Mouse (Mus musculus) mouse embryonic stem cell (cell line): ENCODE data around the gene Rrp12.
"Not testable (repeated sequence)": the region's sequence is repeated elsewhere in the genome, so short reads cannot be mapped to it uniquely, and the experiment has no call there.

Source experiments
- in situ Hi-C, 2 experiments: fragments of 300-500 bp; cut with MboI; formaldehyde crosslinking; loops; 1 replicate in 1 of 2; 3 replicates in 1 of 2; pipeline ENCODE4 v1.14.3; 2019 to 2020; ENCODE audit warnings: low sequenced_read_pairs in 2 of 2, low pct_unique_long_range_greater_than_20kb in 1 of 2, mixed read lengths in 1 of 2; ENCODE audit not compliant: unreplicated experiment in 1 of 2

Rrp12 gene

DNA sequence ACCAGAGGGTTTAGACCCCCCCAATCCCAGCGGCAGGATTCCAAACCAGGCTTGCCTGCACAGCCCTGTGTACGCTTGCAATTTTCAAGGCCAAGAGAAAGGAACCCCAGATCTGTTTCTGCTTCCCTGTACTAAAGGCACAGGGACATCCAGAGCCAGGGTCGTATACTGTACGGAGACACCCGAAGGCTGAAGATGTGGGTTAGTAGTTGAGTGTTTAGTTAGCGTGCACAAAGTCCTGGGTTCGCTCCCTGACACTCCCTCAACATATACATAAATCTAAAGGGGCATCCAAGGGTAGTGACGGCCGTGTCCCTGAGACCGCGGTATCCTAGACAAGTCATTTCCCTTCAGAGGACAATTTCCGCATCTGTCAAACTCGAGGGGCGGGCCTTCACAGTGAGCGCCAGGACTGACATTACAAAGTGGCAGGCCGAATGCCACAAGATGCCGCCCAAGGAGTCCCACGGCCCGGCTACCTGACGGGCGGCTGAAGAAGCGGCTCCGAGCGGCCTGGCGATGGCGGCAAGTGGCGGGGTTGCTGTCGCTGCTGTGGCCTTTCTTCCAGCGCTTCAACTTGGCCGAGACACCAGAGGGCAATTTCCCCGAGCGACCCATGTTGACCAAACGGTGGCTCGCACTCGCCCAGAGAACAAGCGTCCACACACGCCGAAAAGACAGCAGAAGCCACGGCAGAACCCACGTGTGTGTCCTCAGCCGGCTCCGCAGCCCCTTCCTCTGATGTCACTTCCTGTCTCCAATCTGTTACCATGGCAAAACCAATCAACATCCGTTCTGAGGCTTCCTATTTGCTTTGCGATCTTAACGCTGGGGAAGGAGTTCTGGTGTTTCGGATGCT lies at the start of gene Rrp12:
TSS of gene Rrp12 (minus strand) at position 714 of the 859 bp plus-strand sequence.
- in situ Hi-C loops, result no loop called here

- in situ Hi-C loops, result no loop called here
Measured at GRCm38 (mm10) chr19:41943841-41944240, 47.9 kb upstream of the Rrp12 start.

GRCm38 (mm10) chr19:41938539-41938938 lies 42.6 kb upstream of the Rrp12 start:
- in situ Hi-C loops, result no loop called here

DNA sequence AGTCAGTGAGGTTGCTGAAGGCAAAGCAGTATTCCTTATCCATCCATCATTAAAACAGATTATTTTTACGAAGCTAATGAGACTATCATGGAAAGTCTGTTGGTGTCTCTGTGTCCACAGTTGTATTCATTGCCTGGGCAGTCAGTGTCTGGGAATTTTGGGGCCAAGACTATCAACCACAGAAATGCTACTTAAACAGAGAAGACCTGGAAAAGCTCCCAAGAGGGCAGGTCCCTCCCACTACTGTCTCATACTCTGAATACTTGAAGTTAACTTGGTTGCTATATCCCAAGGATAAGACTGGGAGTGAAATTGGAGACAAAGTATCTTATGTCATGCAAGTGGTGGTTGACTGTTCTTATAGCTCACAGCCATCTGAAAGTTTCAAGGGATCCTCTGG lies 39.9 kb upstream of the Rrp12 start:
- in situ Hi-C loops, result no loop called here

- in situ Hi-C loops, result no loop called here
Measured at GRCm38 (mm10) chr19:41934124-41934523, 38.2 kb upstream of the Rrp12 start.

GRCm38 (mm10) chr19:41933179-41934086 lies 37.5 kb upstream of the Rrp12 start, which contains the start of the genes Exosc1 and Zdhhc16:
Exosc1 (minus strand) TSS chr19:41933423.
Zdhhc16 (plus strand) TSS chr19:41933480.
- in situ Hi-C loops, result no loop called here

- in situ Hi-C loops, result no loop called here
Measured at GRCm38 (mm10) chr19:41932686-41933085, 36.7 kb upstream of the Rrp12 start.

DNA sequence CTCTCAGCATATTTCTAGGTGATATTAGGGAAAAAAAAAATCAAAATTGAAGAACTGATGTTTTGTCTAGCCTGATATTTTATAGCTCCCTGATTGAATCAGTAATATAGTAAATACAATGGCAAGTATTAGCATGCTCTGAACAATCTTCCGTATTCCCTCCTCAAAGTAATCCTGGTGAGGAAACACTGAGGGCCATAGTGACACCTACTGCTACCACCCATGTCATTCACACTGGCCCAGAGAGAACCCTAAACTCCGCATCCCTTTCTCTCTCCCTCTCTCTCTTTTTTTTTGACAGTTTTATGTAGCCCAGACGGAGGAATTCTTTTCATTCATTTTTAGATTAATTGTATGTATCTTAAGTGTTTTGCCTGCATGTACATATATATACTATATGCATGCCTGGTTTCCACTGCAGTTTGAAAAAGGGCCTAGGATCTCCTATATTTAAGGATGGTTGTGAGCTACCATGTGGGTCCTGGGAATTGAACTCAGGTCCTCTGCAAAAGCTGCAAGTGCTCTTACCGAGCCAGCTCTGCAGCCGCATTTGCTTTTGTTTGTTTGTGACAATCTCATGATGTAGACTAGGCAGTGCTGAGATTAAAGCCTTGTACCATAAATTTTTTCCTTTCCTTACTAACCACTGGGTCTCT lies 24.6 kb upstream of the Rrp12 start:
- in situ Hi-C loops, result no loop called here

- in situ Hi-C loops, result no loop called here
Measured at GRCm38 (mm10) chr19:41919471-41919870, 23.5 kb upstream of the Rrp12 start.

DNA sequence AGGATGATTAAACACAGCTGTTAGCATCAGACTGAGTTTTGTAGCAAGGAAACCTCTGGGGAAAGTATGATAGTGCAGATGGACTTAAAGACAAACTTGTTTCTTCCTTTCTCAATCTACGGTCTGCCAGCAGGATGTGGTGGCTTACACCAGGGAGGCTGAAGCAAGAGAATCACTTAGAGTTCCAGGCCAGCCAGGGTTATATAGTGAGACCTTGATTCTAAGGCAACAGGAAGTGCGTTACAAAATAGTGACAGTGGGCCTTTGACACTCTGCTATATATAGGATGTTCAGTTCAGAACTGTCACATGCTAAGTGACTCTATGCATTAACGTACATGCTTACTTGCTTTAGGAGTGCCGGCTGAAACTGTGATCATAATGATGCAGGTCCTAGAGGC lies 20.9 kb upstream of the Rrp12 start:
- in situ Hi-C loops, result no loop called here

- in situ Hi-C loops, result no loop called here
Measured at GRCm38 (mm10) chr19:41915294-41915693, 19.3 kb upstream of the Rrp12 start.

DNA sequence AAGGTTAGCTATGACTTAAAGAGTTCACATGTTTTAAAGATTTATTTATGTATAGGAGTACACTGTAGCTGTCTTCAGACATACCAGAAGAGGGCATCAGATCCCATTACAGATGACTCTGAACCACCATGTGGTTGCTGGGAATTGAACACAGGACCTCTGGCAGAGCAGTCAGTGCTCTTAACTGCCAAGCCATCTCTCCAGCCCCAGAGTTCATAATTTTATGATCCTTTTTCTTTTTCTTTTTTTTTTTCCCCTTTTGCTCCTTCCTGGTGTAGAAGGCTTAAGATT lies 18.6 kb upstream of the Rrp12 start:
- in situ Hi-C loops, result not testable (repeated sequence)

GRCm38 (mm10) chr19:41913774-41914591 lies 18.0 kb upstream of the Rrp12 start:
- in situ Hi-C loops, result no loop called here

- in situ Hi-C loops, result no loop called here
Measured at GRCm38 (mm10) chr19:41912121-41913080, 16.4 kb upstream of the Rrp12 start.

DNA sequence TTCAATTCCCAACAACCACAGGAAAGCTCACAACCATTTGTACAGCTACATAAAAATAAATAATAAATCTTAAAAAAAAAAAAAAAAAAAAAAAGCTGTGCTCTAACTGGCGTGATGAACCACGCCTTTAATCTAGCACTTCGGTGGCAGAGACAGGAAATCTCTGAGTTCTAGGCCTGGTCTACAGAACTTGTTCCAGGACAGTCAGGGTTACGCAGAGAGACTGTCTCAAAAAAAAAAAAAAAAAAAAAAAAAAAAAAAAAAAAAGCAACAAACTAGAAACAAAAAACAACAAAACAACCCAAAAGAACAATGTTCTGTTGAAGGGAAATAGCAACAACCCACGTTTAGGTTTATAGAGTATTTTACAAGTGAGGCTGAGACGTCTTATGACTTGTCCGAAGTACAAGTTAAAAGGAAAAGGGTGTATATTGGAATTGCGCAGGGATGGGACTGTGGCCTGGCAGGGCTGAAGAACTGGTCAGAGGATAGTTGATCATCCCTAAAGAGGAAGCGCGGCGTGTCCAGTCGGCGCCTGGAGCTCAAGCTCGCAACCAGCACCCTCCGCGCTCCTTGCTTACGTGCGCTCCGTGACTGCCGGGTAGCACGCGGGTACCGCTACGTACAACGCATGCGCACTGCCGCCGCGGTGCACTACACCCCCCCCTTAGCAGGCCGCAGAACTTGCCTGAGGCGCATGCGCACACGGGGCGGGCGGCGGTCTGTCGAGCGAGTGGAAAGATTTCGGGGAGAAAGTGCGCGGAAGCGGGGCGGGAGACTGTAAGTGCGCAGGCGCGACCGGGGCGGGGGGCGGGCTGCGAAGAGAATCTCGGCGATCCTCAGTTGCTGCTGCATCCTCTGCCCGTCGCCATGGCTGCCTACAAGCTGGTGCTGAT lies 15.5 kb upstream of the Rrp12 start, which contains the start of gene Pgam1:
TSS of gene Pgam1 (plus strand) at position 746 of the 896 bp plus-strand sequence.
- in situ Hi-C loops, result no loop called here

- in situ Hi-C loops, result no loop called here
Measured at GRCm38 (mm10) chr19:41910396-41910795, 14.4 kb upstream of the Rrp12 start.
